Mouse (Mus musculus): ENCODE data around the gene Btbd35f15. TPM values are rescaled to one million over a fixed set of nuclear protein-coding genes. Genes with fewer than 3 reads are reported as not detected.
"Not testable (repeated sequence)": the region's sequence is repeated elsewhere in the genome, so short reads cannot be mapped to it uniquely, and the experiment has no call there.

The Btbd35f15 gene
- not detected for total RNA-seq (2022)

- not testable (repeated sequence) for DNase-seq (ENCODE audit: low spot score in 2 of 2)
Measured at GRCm38 (mm10) chrX:33577214-33577613, at the start of gene Btbd35f15. TSS of gene Btbd35f15 (minus strand) at chrX:33577314.

Other genes starting within 250 kb of the Btbd35f15 start
- gene Btbd35f13, start 79.9 kb upstream of the Btbd35f15 start, total RNA-seq (2022): not detected
- not detected for gene Btbd35f14, start 125.0 kb upstream of the Btbd35f15 start, total RNA-seq (2022)